Mouse (Mus musculus) testis, adult 2 months (tissue): ENCODE measurements around the gene Mettl22.

Experiments
- CTCF ChIP-seq: fragments of 200-500 bp; IDR thresholded peaks from 2 replicates; pipeline ENCODE4 v1.5.1; 2012; ENCODE audit warnings: low read depth, mild to moderate bottlenecking, inconsistent platforms, low read length, moderate library complexity; ENCODE audit not compliant: control insufficient read depth, insufficient read depth, insufficient replicate concordance
- POLR2A ChIP-seq: fragments of 200-500 bp; IDR thresholded peaks from 2 replicates; pipeline ENCODE4 v1.6.1; 2012; ENCODE audit warnings: low read depth, mild to moderate bottlenecking, inconsistent platforms, low read length, moderate library complexity; ENCODE audit not compliant: control insufficient read depth

- no peak for TF ChIP-seq POLR2A
- no peak for TF ChIP-seq CTCF
Measured at GRCm38 (mm10) chr16:8429531-8429930, 41.1 kb upstream of the Mettl22 start.
